Mouse (Mus musculus) lung, adult 2 months (tissue): ENCODE data around the gene Ust.

Source experiments
- CTCF ChIP-seq: fragments of 200-500 bp; IDR thresholded peaks from 2 replicates; pipeline ENCODE4 v1.5.1; 2011; ENCODE audit warnings: mild to moderate bottlenecking, low read length, control low read depth; ENCODE audit not compliant: insufficient read depth
- POLR2A ChIP-seq: fragments of 200-500 bp; IDR thresholded peaks from 2 replicates; pipeline ENCODE4 v1.6.1; 2011; ENCODE audit warnings: low read depth, mild to moderate bottlenecking, control low read depth, low read length, borderline replicate concordance; ENCODE audit errors: extremely low read depth

- TF ChIP-seq POLR2A, result no peak
- TF ChIP-seq CTCF, result no peak
These were observed 290.8 kb downstream of the Ust start for GRCm38 (mm10) chr10:8227705-8228374.
